Mouse (Mus musculus) hindbrain, embryonic 11.5 days (tissue): ENCODE results near the gene Nppb. TPM values are rescaled to one million over a fixed set of nuclear protein-coding genes. Genes with fewer than 3 reads are reported as not detected.
A peak's percentile ranks its signal among the peaks of the same experiment; 100 is the strongest.

Source experiments
- ATAC-seq: fragments of 200-750 bp; cut with Nextera tagmentation; 2 replicates; pipeline ENCODE4 v1.8.0; 2017; ENCODE audit warnings: mild to moderate bottlenecking, moderate TSS enrichment, moderate library complexity; ENCODE audit not compliant: low FRiP score
- DNase-seq: peaks from one replicate; pipeline ENCODE4 v3.0.0-alpha.2; 2015; ENCODE audit warnings: low spot score
- H3K27ac ChIP-seq: fragments of 300-500 bp; sonication (generic); 2 replicates; pipeline ENCODE4 v1.5.1; 2014; ENCODE audit warnings: mild to moderate bottlenecking, low read depth, low read length
- H3K27me3 ChIP-seq: fragments of 300-500 bp; sonication (generic); 2 replicates; pipeline ENCODE4 v1.6.1; 2014; ENCODE audit warnings: mild to moderate bottlenecking, low read length, moderate library complexity, mixed read lengths; ENCODE audit not compliant: control insufficient read depth, insufficient read depth
- H3K36me3 ChIP-seq: fragments of 300-500 bp; sonication (generic); 2 replicates; pipeline ENCODE4 v1.6.1; 2014; ENCODE audit warnings: mild to moderate bottlenecking, low read length, moderate library complexity, mixed read lengths; ENCODE audit not compliant: control insufficient read depth, insufficient read depth
- H3K4me1 ChIP-seq: fragments of 300-500 bp; sonication (generic); replicated peaks from 2 replicates; pipeline ENCODE4 v1.6.1; 2014; ENCODE audit warnings: low read length, mixed read lengths; ENCODE audit not compliant: control insufficient read depth, insufficient read depth
- H3K4me2 ChIP-seq: fragments of 300-500 bp; sonication (generic); replicated peaks from 2 replicates; pipeline ENCODE4 v1.6.1; 2014; ENCODE audit warnings: mild to moderate bottlenecking, low read depth, low read length
- H3K4me3 ChIP-seq: fragments of 300-500 bp; sonication (generic); 2 replicates; pipeline ENCODE4 v1.5.1; 2014; ENCODE audit warnings: low read depth, low read length
- H3K9ac ChIP-seq: fragments of 300-500 bp; sonication (generic); 2 replicates; pipeline ENCODE4 v1.6.1; 2014; ENCODE audit warnings: low read depth, low read length
- H3K9me3 ChIP-seq: fragments of 300-500 bp; sonication (generic); 2 replicates; pipeline ENCODE4 v1.6.1; 2016; ENCODE audit warnings: low read length; ENCODE audit not compliant: control insufficient read depth
- WGBS: fragments of 180-500 bp; shearing (Covaris S2); extraction: QIAGEN DNeasy Blood & Tissue Kit; methylation state at CpG from one replicate; pipeline ENCODE4 v1.1.7; 2014; 5-methylcytosine and 5-hydroxymethylcytosine counted together
- polyA plus RNA-seq: library from polyadenylated mRNA; unstranded; fragments of >200 nt; fragmentation: Nextera tagmentation; extraction: Ambion mirVana; gene quantifications from 2 replicates; pipeline ENCODE4 v1.2.1, GENCODE M21; 2014

Gene Nppb
- polyA plus RNA-seq, 1 experiment from 2014 or later = 0.23 TPM

DNA sequence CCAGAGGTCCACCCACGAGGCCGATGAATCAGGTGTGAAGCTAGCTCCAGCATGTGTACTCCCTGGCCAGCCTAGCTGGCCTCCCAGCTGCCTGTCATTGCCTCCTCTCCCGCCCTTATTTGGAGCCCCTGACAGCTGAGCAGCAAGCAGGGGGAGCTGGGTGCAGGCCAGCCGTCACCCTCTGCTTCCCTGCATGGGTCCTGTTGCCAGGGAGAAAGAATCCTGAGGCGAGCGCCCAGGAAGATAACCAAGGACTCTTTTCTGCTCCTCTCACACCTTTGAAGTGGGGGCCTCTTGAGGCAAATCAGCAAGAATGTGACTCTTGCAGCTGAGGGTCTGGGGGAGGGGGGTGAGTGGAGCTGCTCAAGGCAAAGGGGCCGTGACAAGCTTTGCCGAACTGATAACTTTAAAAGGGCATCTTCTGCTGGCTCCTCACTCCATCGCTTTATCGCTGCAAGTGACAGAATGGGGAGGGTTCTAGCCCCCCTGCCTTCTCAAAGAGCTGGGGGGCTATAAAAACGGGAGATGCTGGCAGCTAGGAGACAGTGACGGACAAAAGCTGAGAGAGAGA, 14.7 kb downstream of the Nppb start, which contains the start of gene Nppa:
TSS of gene Nppa (plus strand) at position 521 of the 571 bp plus-strand sequence.
- H3K4me3 ChIP-seq = no peak within 1 kb of the TSS
- DNase-seq (no peak), ATAC-seq (0 out of 2 replicates have a peak, but pooled peaks have one; percentile 31)
- no peak within 1 kb of the TSS for H3K4me2 ChIP-seq
- WGBS = 50% methylated on average over 12 of the region's 12 CpGs
- peaks cover 6% of the 10 kb centered on the region for H3K36me3 ChIP-seq
- no peak within 1 kb of the TSS for H3K9ac ChIP-seq
- H3K9me3 ChIP-seq = no peaks in the 10 kb centered on the region
- peak within 1 kb of the TSS; percentile 48 for H3K27ac ChIP-seq
- H3K27me3 ChIP-seq = no peaks in the 10 kb centered on the region
- no peaks in the 10 kb centered on the region for H3K4me1 ChIP-seq

GRCm38 (mm10) chr4:148001013-148001789, 15.6 kb downstream of the Nppb start:
- no peak overlapping the region for H3K4me3 ChIP-seq
- H3K27me3 ChIP-seq = no peaks in the 10 kb centered on the region
- no peak overlapping the region for H3K9ac ChIP-seq
- H3K4me2 ChIP-seq = no peak overlapping the region
- peak overlapping the region; percentile 48; the same call in 1 of the 2 replicates for H3K27ac ChIP-seq
- no peaks in the 10 kb centered on the region for H3K4me1 ChIP-seq
- peaks cover 6% of the 10 kb centered on the region for H3K36me3 ChIP-seq
- no peaks in the 10 kb centered on the region for H3K9me3 ChIP-seq
- no peak for DNase-seq
- ATAC-seq = no peak
- 78% methylated on average over 17 of the region's 17 CpGs for WGBS

DNA sequence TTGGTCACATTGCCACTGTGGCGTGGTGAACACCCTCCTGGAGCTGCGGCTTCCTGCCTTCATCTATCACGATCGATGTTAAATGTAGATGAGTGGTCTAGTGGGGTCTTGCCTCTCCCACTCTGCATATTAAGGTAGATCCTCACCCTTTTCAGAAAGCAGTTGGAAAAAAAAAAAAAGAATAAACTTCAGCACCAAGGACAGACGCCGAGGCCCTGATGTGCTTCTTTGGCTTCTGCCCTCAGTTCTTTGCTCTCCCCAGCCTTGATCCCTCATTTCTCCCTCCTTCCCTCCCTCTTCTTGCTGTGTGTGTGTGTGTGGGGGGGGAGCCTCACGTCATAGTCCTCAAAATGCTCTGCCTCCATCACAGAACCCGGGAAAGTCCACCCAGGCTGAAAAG, 16.3 kb downstream of the Nppb start:
- 43% methylated on average over 8 of the region's 8 CpGs for WGBS
- ATAC-seq = no peak

DNA sequence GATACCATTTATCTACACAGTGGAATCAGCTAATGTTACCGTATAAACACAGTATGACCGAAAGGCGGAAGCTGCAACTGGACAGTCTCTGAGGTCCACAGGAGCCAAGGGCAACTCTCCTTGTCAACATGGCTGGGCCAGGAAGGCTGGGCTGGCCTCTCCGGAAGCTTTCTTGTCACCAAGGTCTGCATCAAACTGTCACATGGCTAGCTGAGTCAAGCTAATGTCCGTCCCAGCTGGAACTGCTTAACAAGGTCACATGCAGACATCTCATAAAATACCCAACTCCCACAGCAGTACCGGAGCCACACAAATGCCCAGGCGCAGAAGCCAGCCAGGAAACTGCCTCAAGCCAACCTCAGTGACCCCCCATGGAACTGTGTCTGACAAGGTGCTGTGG, 18.8 kb downstream of the Nppb start:
- no peak overlapping the region for H3K4me3 ChIP-seq
- no peak overlapping the region for H3K4me2 ChIP-seq
- no peaks in the 10 kb centered on the region for H3K4me1 ChIP-seq
- H3K9ac ChIP-seq = no peak overlapping the region
- WGBS = 94% methylated on average over 7 of the region's 7 CpGs
- H3K36me3 ChIP-seq = peaks cover 11% of the 10 kb centered on the region
- DNase-seq (no peak), ATAC-seq (no peak)
- no peaks in the 10 kb centered on the region for H3K9me3 ChIP-seq
- no peaks in the 10 kb centered on the region for H3K27me3 ChIP-seq
- no peak overlapping the region for H3K27ac ChIP-seq

More for the DNA sequence above, 16.3 kb downstream of the Nppb start:
- Histone ChIP-seq H3K27ac (peak overlapping the region; percentile 30; the same call in 1 of the 2 replicates), H3K9me3 (no peaks in the 10 kb centered on the region), H3K36me3 (peaks cover 7% of the 10 kb centered on the region), H3K4me3 (no peak overlapping the region), H3K4me2 (no peak overlapping the region), H3K9ac (no peak overlapping the region), H3K27me3 (no peaks in the 10 kb centered on the region), H3K4me1 (no peaks in the 10 kb centered on the region)
- DNase-seq = no peak

DNA sequence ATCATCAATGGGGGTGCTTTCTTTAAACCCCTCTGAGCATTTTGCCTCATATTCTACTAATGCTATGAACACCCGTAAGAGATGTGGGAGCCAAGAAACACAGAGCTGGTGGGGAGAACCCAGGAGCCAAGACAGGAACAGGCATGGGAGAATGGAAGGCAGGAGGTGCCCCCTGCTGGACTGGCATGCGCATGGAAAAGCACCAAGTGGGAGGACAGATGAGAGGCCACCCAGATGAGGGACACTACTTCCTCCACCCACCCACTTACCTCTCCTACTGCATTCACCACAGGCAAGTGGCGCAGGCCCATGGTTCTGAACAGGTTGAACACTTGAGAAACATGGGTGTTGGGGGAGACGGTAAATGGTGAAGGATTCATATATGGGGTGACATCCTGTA, 22.8 kb downstream of the Nppb start:
- H3K4me3 ChIP-seq = no peak overlapping the region
- peak; percentile 49; the same call in 1 of the 2 replicates for ATAC-seq
- no peaks in the 10 kb centered on the region for H3K27me3 ChIP-seq
- DNase-seq = peak; percentile 31
- H3K36me3 ChIP-seq = peaks cover 40% of the 10 kb centered on the region
- H3K27ac ChIP-seq = no peak overlapping the region
- H3K9ac ChIP-seq = no peak overlapping the region
- H3K9me3 ChIP-seq = no peaks in the 10 kb centered on the region
- no peaks in the 10 kb centered on the region for H3K4me1 ChIP-seq
- 77% methylated on average over 4 of the region's 4 CpGs for WGBS
- no peak overlapping the region for H3K4me2 ChIP-seq

DNA sequence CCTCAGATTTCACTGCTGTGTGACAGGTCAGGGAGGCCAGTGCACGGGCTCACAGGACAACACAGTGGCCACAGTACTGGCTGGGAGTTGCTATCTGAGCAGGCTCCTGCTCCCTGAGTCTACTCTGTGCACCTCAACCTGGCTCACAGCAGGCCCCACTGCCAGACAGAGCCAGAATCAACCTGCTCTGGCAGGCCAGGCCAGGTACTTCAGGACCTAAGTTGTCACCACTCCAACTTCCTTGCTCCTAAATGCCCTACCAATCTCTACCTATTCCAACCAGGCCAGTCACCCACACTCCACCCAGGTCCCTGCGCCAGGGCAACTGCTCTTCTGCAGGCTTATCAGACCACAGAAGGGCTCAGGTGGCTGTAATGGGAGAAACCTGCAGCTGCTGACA, 24.1 kb downstream of the Nppb start:
- 91% methylated on average over 2 of the region's 2 CpGs for WGBS
- Histone ChIP-seq H3K4me1 (no peaks in the 10 kb centered on the region), H3K9ac (no peak overlapping the region), H3K27ac (no peak overlapping the region), H3K4me2 (no peak overlapping the region), H3K9me3 (no peaks in the 10 kb centered on the region), H3K36me3 (peaks cover 50% of the 10 kb centered on the region), H3K4me3 (no peak overlapping the region), H3K27me3 (no peaks in the 10 kb centered on the region)
- DNase-seq = no peak
- ATAC-seq = no peak

DNA sequence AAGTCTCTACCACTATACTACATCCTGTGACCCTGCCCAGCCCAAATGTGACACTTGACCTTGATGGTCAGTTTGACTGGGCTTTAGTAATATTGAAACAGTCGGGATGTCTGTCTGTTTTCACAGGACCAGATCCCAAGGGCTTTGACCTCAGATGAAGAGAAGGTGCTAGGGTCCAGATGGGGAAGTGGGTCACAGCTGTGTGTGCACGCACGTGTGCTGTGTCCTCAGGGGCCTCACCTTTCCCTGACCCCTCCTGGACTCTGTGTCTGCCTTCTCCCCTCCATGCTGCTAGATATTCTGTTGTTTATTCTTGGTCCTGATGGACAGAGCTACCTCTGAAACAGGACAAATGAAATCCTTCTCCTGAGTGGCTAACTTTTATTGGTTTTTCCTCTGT, 25.7 kb downstream of the Nppb start:
- no peak overlapping the region for H3K4me3 ChIP-seq
- H3K9ac ChIP-seq = no peak overlapping the region
- ATAC-seq (no peak), DNase-seq (no peak)
- H3K27me3 ChIP-seq = no peaks in the 10 kb centered on the region
- H3K4me2 ChIP-seq = no peak overlapping the region
- peaks cover 50% of the 10 kb centered on the region for H3K36me3 ChIP-seq
- no peak overlapping the region for H3K27ac ChIP-seq
- H3K9me3 ChIP-seq = no peaks in the 10 kb centered on the region
- 78% methylated on average over 3 of the region's 3 CpGs for WGBS
- H3K4me1 ChIP-seq = no peaks in the 10 kb centered on the region

DNA sequence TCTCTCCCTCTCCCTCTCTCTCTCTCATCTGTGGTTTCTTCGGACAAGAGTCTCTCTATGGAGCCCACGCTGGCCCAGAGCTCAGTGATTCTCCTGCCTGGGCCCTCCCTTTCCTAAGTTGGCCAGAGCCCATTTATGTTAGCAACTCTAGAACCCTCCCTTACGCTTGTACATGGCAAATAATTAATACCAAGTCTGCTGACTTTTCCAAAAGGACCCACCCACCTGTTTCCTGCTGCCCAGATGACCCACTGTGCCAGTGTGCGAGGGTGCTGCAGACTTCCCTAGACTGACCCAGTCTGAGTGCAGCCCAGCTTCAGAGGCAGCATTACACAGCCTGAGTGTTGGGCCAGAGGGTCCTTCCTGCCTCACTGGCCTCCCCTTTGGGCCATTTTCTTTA, 26.6 kb downstream of the Nppb start:
- WGBS = 89% methylated on average over 4 of the region's 4 CpGs
- Histone ChIP-seq H3K4me3 (no peak overlapping the region), H3K9ac (no peak overlapping the region), H3K36me3 (peaks cover 50% of the 10 kb centered on the region), H3K27ac (no peak overlapping the region), H3K4me2 (no peak overlapping the region), H3K4me1 (no peaks in the 10 kb centered on the region), H3K9me3 (no peaks in the 10 kb centered on the region), H3K27me3 (no peaks in the 10 kb centered on the region)
- no peak for DNase-seq
- no peak for ATAC-seq

GRCm38 (mm10) chr4:148015418-148015817, 29.8 kb downstream of the Nppb start:
- 82% methylated on average over 10 of the region's 10 CpGs for WGBS
- peaks cover 56% of the 10 kb centered on the region for H3K36me3 ChIP-seq

More at GRCm38 (mm10) chr4:148015418-148015817, 29.8 kb downstream of the Nppb start:
- peaks cover 4% of the 10 kb centered on the region; the same call in 1 of the 2 replicates for H3K4me1 ChIP-seq
- no peaks in the 10 kb centered on the region for H3K9me3 ChIP-seq
- H3K4me2 ChIP-seq = no peak overlapping the region
- H3K9ac ChIP-seq = no peak overlapping the region
- H3K4me3 ChIP-seq = no peak overlapping the region
- no peak overlapping the region for H3K27ac ChIP-seq
- no peaks in the 10 kb centered on the region for H3K27me3 ChIP-seq
- no peak for DNase-seq
- no peak for ATAC-seq
